Mouse (Mus musculus): ENCODE measurements around the gene 9130230L23Rik. TPM values are rescaled to one million over a fixed set of nuclear protein-coding genes. Genes with fewer than 3 reads are reported as not detected.

The 9130230L23Rik gene
- not detected in 2 replicates for polyA plus RNA-seq (2011; ENCODE audit: insufficient read length, low read depth, missing spikeins)

GRCm38 (mm10) chr5:66004134-66004925 is at the start of gene 9130230L23Rik:
9130230L23Rik (minus strand) TSS chr5:66004285.
- no peaks in the 10 kb centered on the region for H3K4me1 ChIP-seq (ENCODE audit: control insufficient read depth, insufficient read depth, low read length)
- H3K27ac ChIP-seq (ENCODE audit: insufficient read depth, low read length), result no peak within 1 kb of the TSS
- no peak within 1 kb of the TSS for H3K4me3 ChIP-seq (ENCODE audit: insufficient read depth, low read length)
- TF ChIP-seq POLR2A (IDR thresholded peaks at IDR 0.05; ENCODE audit: low read depth, low read length), result no peak
- TF ChIP-seq CTCF (IDR thresholded peaks at IDR 0.05; ENCODE audit: borderline replicate concordance, insufficient read depth, low read length), result no peak

GRCm38 (mm10) chr5:66052777-66053548 is 48.9 kb upstream of the 9130230L23Rik start:
- H3K4me3 ChIP-seq (ENCODE audit: insufficient read depth, low read length), result no peak overlapping the region
- TF ChIP-seq CTCF (IDR thresholded peaks at IDR 0.05; ENCODE audit: borderline replicate concordance, insufficient read depth, low read length), result no peak
- no peak for TF ChIP-seq POLR2A (IDR thresholded peaks at IDR 0.05; ENCODE audit: low read depth, low read length)
- H3K4me1 ChIP-seq (ENCODE audit: control insufficient read depth, insufficient read depth, low read length), result no peaks in the 10 kb centered on the region
- no peak overlapping the region for H3K27ac ChIP-seq (ENCODE audit: insufficient read depth, low read length)

GRCm38 (mm10) chr5:66050841-66051240 is 46.8 kb upstream of the 9130230L23Rik start:
- Histone ChIP-seq H3K4me1 (ENCODE audit: control insufficient read depth, insufficient read depth, low read length) (peaks cover 10% of the 10 kb centered on the region), H3K27ac (ENCODE audit: insufficient read depth, low read length) (no peak overlapping the region), H3K4me3 (ENCODE audit: insufficient read depth, low read length) (no peak overlapping the region)
- TF ChIP-seq POLR2A (IDR thresholded peaks at IDR 0.05; ENCODE audit: low read depth, low read length), result no peak
- no peak for TF ChIP-seq CTCF (IDR thresholded peaks at IDR 0.05; ENCODE audit: borderline replicate concordance, insufficient read depth, low read length)

GRCm38 (mm10) chr5:66046356-66046755 is 42.3 kb upstream of the 9130230L23Rik start:
- Histone ChIP-seq H3K27ac (ENCODE audit: insufficient read depth, low read length) (no peak overlapping the region), H3K4me1 (ENCODE audit: control insufficient read depth, insufficient read depth, low read length) (peaks cover 12% of the 10 kb centered on the region), H3K4me3 (ENCODE audit: insufficient read depth, low read length) (no peak overlapping the region)
- TF ChIP-seq CTCF (IDR thresholded peaks at IDR 0.05; ENCODE audit: borderline replicate concordance, insufficient read depth, low read length) (no peak), POLR2A (IDR thresholded peaks at IDR 0.05; ENCODE audit: low read depth, low read length) (no peak)

GRCm38 (mm10) chr5:66043897-66044296 is 39.8 kb upstream of the 9130230L23Rik start:
- H3K27ac ChIP-seq (ENCODE audit: insufficient read depth, low read length), result no peak overlapping the region
- peaks cover 12% of the 10 kb centered on the region for H3K4me1 ChIP-seq (ENCODE audit: control insufficient read depth, insufficient read depth, low read length)
- TF ChIP-seq CTCF (IDR thresholded peaks at IDR 0.05; ENCODE audit: borderline replicate concordance, insufficient read depth, low read length) (no peak), POLR2A (IDR thresholded peaks at IDR 0.05; ENCODE audit: low read depth, low read length) (no peak)
- no peak overlapping the region for H3K4me3 ChIP-seq (ENCODE audit: insufficient read depth, low read length)

GRCm38 (mm10) chr5:66042651-66043340 is 38.7 kb upstream of the 9130230L23Rik start:
- H3K27ac ChIP-seq (ENCODE audit: insufficient read depth, low read length), result no peak overlapping the region
- no peak overlapping the region for H3K4me3 ChIP-seq (ENCODE audit: insufficient read depth, low read length)
- no peak for TF ChIP-seq CTCF (IDR thresholded peaks at IDR 0.05; ENCODE audit: borderline replicate concordance, insufficient read depth, low read length)
- no peak for TF ChIP-seq POLR2A (IDR thresholded peaks at IDR 0.05; ENCODE audit: low read depth, low read length)

GRCm38 (mm10) chr5:66040744-66041279 is 36.7 kb upstream of the 9130230L23Rik start:
- Histone ChIP-seq H3K27ac (ENCODE audit: insufficient read depth, low read length) (no peak overlapping the region), H3K4me3 (ENCODE audit: insufficient read depth, low read length) (no peak overlapping the region), H3K4me1 (ENCODE audit: control insufficient read depth, insufficient read depth, low read length) (peaks cover 2% of the 10 kb centered on the region; the same call in 1 of the 2 replicates)
- TF ChIP-seq POLR2A (IDR thresholded peaks at IDR 0.05; ENCODE audit: low read depth, low read length) (no peak), CTCF (IDR thresholded peaks at IDR 0.05; ENCODE audit: borderline replicate concordance, insufficient read depth, low read length) (no peak)

More at GRCm38 (mm10) chr5:66042651-66043340, 38.7 kb upstream of the 9130230L23Rik start:
- H3K4me1 ChIP-seq (ENCODE audit: control insufficient read depth, insufficient read depth, low read length), result peaks cover 12% of the 10 kb centered on the region

- no peak for TF ChIP-seq POLR2A (IDR thresholded peaks at IDR 0.05; ENCODE audit: low read depth, low read length)
- no peak for TF ChIP-seq CTCF (IDR thresholded peaks at IDR 0.05; ENCODE audit: borderline replicate concordance, insufficient read depth, low read length)
- H3K4me3 ChIP-seq (ENCODE audit: insufficient read depth, low read length), result no peak overlapping the region
- no peak overlapping the region for H3K27ac ChIP-seq (ENCODE audit: insufficient read depth, low read length)
- H3K4me1 ChIP-seq (ENCODE audit: control insufficient read depth, insufficient read depth, low read length), result peaks cover under 1% of the 10 kb centered on the region
Measured at GRCm38 (mm10) chr5:66039813-66040212, 35.7 kb upstream of the 9130230L23Rik start.

- TF ChIP-seq POLR2A (IDR thresholded peaks at IDR 0.05; ENCODE audit: low read depth, low read length), result no peak
- no peak for TF ChIP-seq CTCF (IDR thresholded peaks at IDR 0.05; ENCODE audit: borderline replicate concordance, insufficient read depth, low read length)
- no peak overlapping the region for H3K27ac ChIP-seq (ENCODE audit: insufficient read depth, low read length)
Measured at GRCm38 (mm10) chr5:66037066-66037465, 33.0 kb upstream of the 9130230L23Rik start.

More at GRCm38 (mm10) chr5:66037066-66037465, 33.0 kb upstream of the 9130230L23Rik start:
- Histone ChIP-seq H3K4me3 (ENCODE audit: insufficient read depth, low read length) (no peak overlapping the region), H3K4me1 (ENCODE audit: control insufficient read depth, insufficient read depth, low read length) (peaks cover 4% of the 10 kb centered on the region)

Data from embryonic fibroblast, embryonic 13.5 days (primary cell).